Mouse (Mus musculus): ENCODE results near the gene C3ar1.

The C3ar1 gene

DNA sequence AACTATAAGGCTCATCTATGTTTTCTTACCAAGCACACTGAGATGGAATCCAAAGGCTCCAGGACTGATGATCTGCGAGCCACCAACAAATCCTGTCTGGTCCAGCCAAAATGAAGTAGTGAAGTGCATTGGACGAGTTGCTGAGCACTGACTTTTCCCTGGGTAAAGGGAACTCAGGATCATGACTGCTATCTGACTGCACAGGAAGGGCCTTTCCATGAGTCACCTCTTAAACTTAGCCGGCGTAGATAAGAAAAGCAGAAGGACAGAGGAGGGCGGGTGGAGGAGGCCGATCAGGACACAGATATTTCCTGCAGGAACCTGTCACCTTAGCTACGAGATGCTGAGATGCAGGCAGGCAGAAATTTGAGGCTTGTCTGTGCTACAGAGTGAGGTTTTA lies at the start of gene C3ar1:
C3ar1 (minus strand) TSS at position 207 of the 400 bp plus-strand sequence.
- DNase-seq (ENCODE audit: extremely low read depth, low read depth, low spot score) = no peak

GRCm38 (mm10) chr6:122892442-122893049 lies 36.6 kb upstream of the C3ar1 start:
- DNase-seq (ENCODE audit: extremely low read depth, low read depth, low spot score) = no peak

DNA sequence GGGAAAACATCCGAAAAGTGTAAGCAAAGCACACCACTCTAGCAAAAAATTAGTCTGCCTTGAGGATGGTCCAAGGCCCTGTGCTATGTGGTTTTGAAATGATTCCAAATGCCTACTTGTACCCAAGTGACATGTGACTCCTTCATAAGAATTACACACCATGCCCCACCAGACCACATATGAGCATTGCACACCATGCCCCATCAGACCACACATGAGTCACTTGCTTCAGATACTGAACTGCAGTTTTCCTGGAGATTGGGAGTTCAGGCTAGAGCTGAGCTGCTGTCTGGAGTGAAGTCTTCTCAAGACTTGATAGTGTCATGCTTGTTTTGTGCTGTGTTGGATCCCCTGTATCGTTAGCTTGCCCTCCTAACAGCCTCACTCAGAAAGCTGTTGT lies 33.6 kb upstream of the C3ar1 start:
- DNase-seq (ENCODE audit: extremely low read depth, low read depth, low spot score) = no peak

DNA sequence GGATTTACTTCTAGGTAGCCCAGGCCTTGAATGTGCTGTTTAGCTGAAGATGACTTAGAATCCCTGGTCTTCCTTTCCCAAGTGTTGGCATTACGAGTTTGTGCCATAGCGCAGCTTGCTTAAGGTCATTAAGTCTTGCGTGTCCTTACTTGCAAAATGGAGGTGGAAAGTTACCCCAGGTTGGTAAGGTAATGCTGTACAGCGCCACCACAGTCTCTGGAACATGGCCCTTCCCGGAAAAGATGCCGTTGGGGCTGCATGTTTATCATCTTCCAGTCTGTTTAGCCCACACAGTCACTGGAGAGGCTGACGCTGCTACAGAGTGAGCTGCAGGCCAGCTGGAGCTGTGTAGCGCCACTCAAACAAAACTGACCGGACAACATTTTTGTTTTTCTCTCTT lies 27.6 kb upstream of the C3ar1 start:
- peak; percentile 52 for DNase-seq (ENCODE audit: extremely low read depth, low read depth, low spot score)

DNA sequence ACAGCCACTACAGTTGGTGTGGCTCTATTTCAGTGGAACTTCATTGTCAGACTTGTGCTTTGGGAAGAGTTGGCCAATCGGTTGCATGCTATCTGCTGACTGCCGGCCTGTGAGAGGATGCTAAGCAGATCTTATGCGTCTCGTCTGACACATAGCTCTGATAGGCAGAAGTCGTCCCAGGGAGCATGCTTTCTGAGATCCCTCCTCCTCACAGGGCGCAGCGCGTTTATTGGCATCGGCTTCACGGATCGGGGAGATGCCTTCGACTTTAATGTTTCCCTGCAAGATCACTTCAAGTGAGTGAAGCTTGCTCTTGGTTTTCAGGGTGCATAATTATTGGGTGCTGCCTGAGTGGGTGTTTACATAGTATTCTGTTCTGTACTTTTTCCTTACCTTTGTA lies 25.3 kb upstream of the C3ar1 start:
- DNase-seq (ENCODE audit: extremely low read depth, low read depth, low spot score) = no peak

- no peak for DNase-seq (ENCODE audit: extremely low read depth, low read depth, low spot score)
Measured at GRCm38 (mm10) chr6:122879781-122880505, 24.0 kb upstream of the C3ar1 start.

DNA sequence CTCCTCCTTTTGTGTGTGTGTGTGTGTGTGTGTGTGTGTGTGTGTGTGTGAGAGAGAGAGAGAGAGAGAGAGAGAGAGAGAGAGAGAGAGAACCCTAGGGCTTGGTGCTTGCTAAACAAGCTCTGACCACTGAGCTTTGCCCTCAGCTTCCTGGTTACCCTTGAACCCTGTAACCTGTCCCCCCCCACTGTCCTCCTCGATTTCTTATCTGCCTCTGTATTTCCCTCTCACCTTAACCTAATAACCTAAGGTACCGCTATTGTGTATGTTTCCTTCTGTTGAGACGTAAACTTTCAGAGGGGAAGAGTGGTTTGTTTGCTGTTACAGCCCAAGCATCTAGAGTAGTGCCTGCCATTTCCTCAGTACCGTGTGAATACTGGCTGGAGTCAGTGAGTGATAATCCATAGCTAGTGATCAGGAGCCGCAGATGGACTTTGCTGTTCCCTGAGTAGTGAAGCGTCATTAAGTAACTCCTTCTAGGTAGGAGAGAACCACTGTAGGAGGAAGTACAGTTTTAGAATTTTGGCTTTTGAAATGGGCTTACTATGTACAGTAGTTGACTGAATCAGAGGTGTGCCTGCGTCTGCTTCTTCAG lies 23.3 kb upstream of the C3ar1 start:
- no peak for DNase-seq (ENCODE audit: extremely low read depth, low read depth, low spot score)

DNA sequence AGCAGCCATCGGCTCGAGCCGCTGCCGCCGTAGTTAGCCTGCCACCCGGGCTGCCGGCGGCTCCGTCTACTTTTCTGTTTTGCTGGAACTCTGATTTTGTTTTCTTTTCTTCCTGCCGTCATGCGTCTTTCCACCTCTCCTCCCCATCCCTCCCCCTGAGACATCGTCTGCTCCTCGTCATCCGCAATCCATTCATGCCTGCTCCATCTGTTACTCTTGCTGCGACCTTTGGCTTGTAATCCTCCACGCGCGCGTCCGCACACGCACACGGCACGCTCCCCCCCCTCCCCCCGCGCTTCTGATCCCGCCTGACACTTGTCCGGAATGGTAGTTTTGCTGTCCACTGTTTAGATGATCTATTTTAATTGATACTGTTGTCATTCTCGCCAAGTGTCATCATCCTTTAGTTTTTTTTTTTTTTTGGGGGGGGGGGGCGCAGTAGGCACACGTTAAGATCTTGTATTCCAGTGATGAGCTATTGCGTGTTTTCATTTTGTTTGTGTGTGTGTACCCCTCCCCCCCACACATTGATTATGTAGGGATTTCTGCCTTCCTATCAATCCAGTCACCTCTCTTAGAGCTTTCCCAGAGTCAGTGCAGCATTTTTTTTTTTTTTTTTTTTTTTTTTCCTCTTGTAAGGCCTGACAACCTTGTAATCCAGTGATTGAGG lies 18.9 kb upstream of the C3ar1 start:
- DNase-seq (ENCODE audit: extremely low read depth, low read depth, low spot score) = no peak

- DNase-seq (ENCODE audit: extremely low read depth, low read depth, low spot score) = peak; percentile 23
Measured at GRCm38 (mm10) chr6:122873871-122874719, 18.1 kb upstream of the C3ar1 start, which contains the start of gene Necap1. Gene Necap1 (plus strand): TSS chr6:122874474.

- no peak for DNase-seq (ENCODE audit: extremely low read depth, low read depth, low spot score)
Measured at GRCm38 (mm10) chr6:122872800-122873199, 16.8 kb upstream of the C3ar1 start.

- no peak for DNase-seq (ENCODE audit: extremely low read depth, low read depth, low spot score)
Measured at GRCm38 (mm10) chr6:122869846-122870245, 13.9 kb upstream of the C3ar1 start.

- no peak for DNase-seq (ENCODE audit: extremely low read depth, low read depth, low spot score)
Measured at GRCm38 (mm10) chr6:122867914-122868313, 12.0 kb upstream of the C3ar1 start.

DNA sequence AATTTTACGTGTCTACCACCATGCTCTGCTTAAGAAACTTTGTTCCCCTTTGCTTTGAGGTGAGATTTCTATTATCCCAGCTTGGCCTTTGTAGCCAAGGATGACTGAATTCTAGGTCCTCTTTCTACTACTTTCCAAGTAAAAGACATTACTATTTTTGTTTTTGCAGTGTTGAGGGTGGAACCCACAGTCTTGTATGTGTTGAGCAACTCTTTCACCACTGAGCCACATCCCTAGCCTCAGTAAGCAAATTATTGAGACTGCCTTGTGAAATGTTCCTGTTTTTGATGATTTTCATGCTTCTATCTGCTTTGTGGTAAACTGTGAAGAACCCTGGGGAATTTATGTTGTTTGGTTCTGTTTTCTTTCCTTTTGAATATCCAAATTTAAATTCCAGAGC lies 6.9 kb upstream of the C3ar1 start:
- no peak for DNase-seq (ENCODE audit: extremely low read depth, low read depth, low spot score)

DNA sequence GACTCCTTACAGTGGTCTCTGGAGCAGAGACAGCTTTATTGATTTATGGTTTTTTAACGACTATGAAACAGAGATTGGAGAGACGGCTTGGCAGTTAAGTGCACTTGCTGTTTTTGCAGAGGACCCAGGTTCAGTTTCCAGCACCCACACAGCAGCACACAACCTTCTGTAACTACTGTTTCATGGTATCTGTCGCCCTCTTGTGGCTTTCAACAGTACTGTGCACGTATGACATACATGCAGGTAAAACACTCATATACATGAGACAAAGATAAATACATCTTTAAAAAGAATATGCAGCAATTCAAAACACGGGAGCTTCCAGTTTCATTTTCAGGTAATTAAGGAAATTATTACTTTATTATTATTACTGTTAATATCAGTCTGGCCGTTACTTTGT lies 6.5 kb upstream of the C3ar1 start:
- no peak for DNase-seq (ENCODE audit: extremely low read depth, low read depth, low spot score)

- no peak for DNase-seq (ENCODE audit: extremely low read depth, low read depth, low spot score)
Measured at GRCm38 (mm10) chr6:122854552-122854951, 1.4 kb downstream of the C3ar1 start.

- no peak for DNase-seq (ENCODE audit: extremely low read depth, low read depth, low spot score)
Measured at GRCm38 (mm10) chr6:122852696-122853095, 3.3 kb downstream of the C3ar1 start.

DNA sequence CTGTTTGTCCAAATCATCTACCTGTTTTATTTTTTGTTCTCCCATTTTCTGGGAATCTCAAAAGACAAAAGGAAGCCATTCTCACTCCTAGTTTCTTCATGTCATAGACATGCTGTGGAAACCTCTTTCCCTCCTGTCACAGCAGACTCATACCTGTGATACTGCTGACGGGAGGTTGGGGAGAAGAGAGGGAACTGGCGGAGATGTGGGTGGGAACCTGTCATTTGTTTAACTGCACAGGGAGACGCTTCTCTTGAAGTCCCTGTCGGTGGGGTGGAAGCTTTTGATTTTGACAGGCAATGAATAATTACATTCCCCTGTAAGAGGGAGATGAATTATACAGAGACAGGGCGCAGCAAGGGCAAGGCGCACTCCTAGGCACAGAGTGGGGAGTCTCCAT lies 12.2 kb downstream of the C3ar1 start:
- DNase-seq (ENCODE audit: extremely low read depth, low read depth, low spot score) = no peak

GRCm38 (mm10) chr6:122837539-122837938 lies 18.4 kb downstream of the C3ar1 start:
- no peak for DNase-seq (ENCODE audit: extremely low read depth, low read depth, low spot score)

- DNase-seq (ENCODE audit: extremely low read depth, low read depth, low spot score) = no peak
Measured at GRCm38 (mm10) chr6:122836974-122837373, 19.0 kb downstream of the C3ar1 start.

- DNase-seq (ENCODE audit: extremely low read depth, low read depth, low spot score) = no peak
Measured at GRCm38 (mm10) chr6:122834365-122834764, 21.6 kb downstream of the C3ar1 start.

GRCm38 (mm10) chr6:122832880-122833279 lies 23.1 kb downstream of the C3ar1 start:
- no peak for DNase-seq (ENCODE audit: extremely low read depth, low read depth, low spot score)
